Mouse (Mus musculus) cerebellum, adult 2 months (tissue): ENCODE data around the gene Unc45a. TPM values are rescaled to one million over a fixed set of nuclear protein-coding genes. Genes with fewer than 3 reads are reported as not detected.
"Not testable (repeated sequence)": the region's sequence is repeated elsewhere in the genome, so short reads cannot be mapped to it uniquely, and the experiment has no call there.

Experiments
- DNase-seq, 2 experiments: peaks; one replicate each; pipeline ENCODE4 v3.0.0; 2021
- H3K27ac ChIP-seq: fragments of 200-500 bp; 2 replicates; pipeline ENCODE4 v1.5.1; 2012; ENCODE audit warnings: low read length, control low read depth, inconsistent platforms; ENCODE audit not compliant: insufficient read depth
- H3K27me3 ChIP-seq: fragments of 200-500 bp; 2 replicates; pipeline ENCODE4 v1.6.1; 2012; ENCODE audit warnings: inconsistent platforms, mild to moderate bottlenecking, low read length, moderate library complexity; ENCODE audit not compliant: control insufficient read depth, insufficient read depth
- H3K4me1 ChIP-seq: fragments of 200-500 bp; 2 replicates; pipeline ENCODE4 v1.6.1; 2011; ENCODE audit warnings: low read length; ENCODE audit not compliant: control insufficient read depth, insufficient read depth
- H3K4me3 ChIP-seq: fragments of 200-500 bp; replicated peaks from 2 replicates; pipeline ENCODE3; 2011; ENCODE audit warnings: mild to moderate bottlenecking, low read depth, low read length, control low read depth; ENCODE audit not compliant: insufficient read depth
- CTCF ChIP-seq: fragments of 200-500 bp; IDR thresholded peaks from 2 replicates; pipeline ENCODE4 v1.5.1; 2011; ENCODE audit warnings: low read depth, mild to moderate bottlenecking, control low read depth, low read length, moderate library complexity, borderline replicate concordance; ENCODE audit not compliant: insufficient read depth
- POLR2A ChIP-seq: fragments of 200-500 bp; IDR thresholded peaks from 2 replicates; pipeline ENCODE4 v1.6.1; 2011; ENCODE audit warnings: low read length, control low read depth, borderline replicate concordance; ENCODE audit not compliant: insufficient read depth
- WGBS: fragments of 180-500 bp; shearing (Covaris S2); methylation state at CpG from one replicate; pipeline ENCODE4 v1.1.7; 2018; 5-methylcytosine and 5-hydroxymethylcytosine counted together
- polyA plus RNA-seq: library from polyadenylated mRNA; depleted of rRNA; stranded (reverse); fragments of >200 nt; gene quantifications from 2 replicates; pipeline ENCODE4 v1.2.3, GENCODE M21; 2012

Gene Unc45a
- polyA plus RNA-seq, 1 experiment: 81.8 TPM

GRCm38 (mm10) chr7:80330278-80330677 is 10.5 kb downstream of the Unc45a start:
- 34% methylated on average over 8 of the region's 8 CpGs for WGBS
- H3K4me3 ChIP-seq: no peak overlapping the region
- DNase-seq: peak; percentile 60 to 76
- H3K4me1 ChIP-seq: peaks cover 28% of the 10 kb centered on the region
- H3K27ac ChIP-seq: no peak overlapping the region
- H3K27me3 ChIP-seq: no peaks in the 10 kb centered on the region
- TF ChIP-seq CTCF (no peak), POLR2A (no peak)

GRCm38 (mm10) chr7:80326076-80326475 is 14.7 kb downstream of the Unc45a start:
- Histone ChIP-seq H3K4me3 (no peak overlapping the region), H3K27me3 (no peaks in the 10 kb centered on the region), H3K27ac (no peak overlapping the region), H3K4me1 (peaks cover 14% of the 10 kb centered on the region)
- 89% methylated on average over 19 of the region's 19 CpGs for whole genome bisulfite sequencing
- DNase-seq: no peak
- TF ChIP-seq CTCF (no peak), POLR2A (no peak)

- WGBS: 88% methylated on average over 16 of the region's 16 CpGs
- no peak overlapping the region for H3K4me3 ChIP-seq
- no peaks in the 10 kb centered on the region for H3K27me3 ChIP-seq
- peaks cover 8% of the 10 kb centered on the region for H3K4me1 ChIP-seq
- TF ChIP-seq CTCF (no peak), POLR2A (no peak)
- DNase-seq: no peak
- no peak overlapping the region for H3K27ac ChIP-seq
Observed at GRCm38 (mm10) chr7:80325292-80325868, 15.4 kb downstream of the Unc45a start.

- WGBS: 38% methylated on average over 5 of the region's 5 CpGs
- DNase-seq, H3K4me3 ChIP-seq, H3K27ac ChIP-seq, H3K4me1 ChIP-seq, H3K27me3 ChIP-seq: not testable (repeated sequence)
Observed at GRCm38 (mm10) chr7:80324816-80325119, 16.0 kb downstream of the Unc45a start.

GRCm38 (mm10) chr7:80324043-80324815 is 16.6 kb downstream of the Unc45a start, which contains the start of gene Rccd1:
Gene Rccd1 (minus strand): TSS chr7:80324454.
- peak within 1 kb of the TSS; percentile 77 for H3K4me3 ChIP-seq
- H3K27ac ChIP-seq: peak within 1 kb of the TSS; percentile 82
- peaks cover 2% of the 10 kb centered on the region; the same call in 1 of the 2 replicates for H3K4me1 ChIP-seq
- no peaks in the 10 kb centered on the region for H3K27me3 ChIP-seq
- DNase-seq: peak; percentile 97 to 98
- TF ChIP-seq POLR2A (peak; percentile 89), CTCF (no peak)
- 2% methylated on average over 38 of the region's 38 CpGs for WGBS

GRCm38 (mm10) chr7:80323336-80323735 is 17.5 kb downstream of the Unc45a start:
- H3K4me1 ChIP-seq: peaks cover 2% of the 10 kb centered on the region; the same call in 1 of the 2 replicates
- WGBS: 13% methylated on average over 8 of the region's 8 CpGs
- peak overlapping the region; percentile 39; the same call in 1 of the 2 replicates for H3K27ac ChIP-seq
- peak overlapping the region; percentile 77 for H3K4me3 ChIP-seq
- TF ChIP-seq CTCF (no peak), POLR2A (no peak)
- no peaks in the 10 kb centered on the region for H3K27me3 ChIP-seq
- DNase-seq: no peak

- WGBS: 70% methylated on average over 19 of the region's 19 CpGs
- no peak for DNase-seq
- H3K27ac ChIP-seq: no peak overlapping the region
- TF ChIP-seq POLR2A (no peak), CTCF (no peak)
- H3K4me3 ChIP-seq: no peak overlapping the region
- peaks cover 2% of the 10 kb centered on the region; the same call in 1 of the 2 replicates for H3K4me1 ChIP-seq
- no peaks in the 10 kb centered on the region for H3K27me3 ChIP-seq
Observed at GRCm38 (mm10) chr7:80319846-80320496, 20.8 kb downstream of the Unc45a start.
